Mouse (Mus musculus) bone marrow, adult 2 months (tissue): ENCODE measurements around the gene Gpr165. TPM values are rescaled to one million over a fixed set of nuclear protein-coding genes. Genes with fewer than 3 reads are reported as not detected.

Experiments
- H3K27ac ChIP-seq: fragments of 200-500 bp; 2 replicates; pipeline ENCODE4 v1.5.1; 2012; ENCODE audit warnings: low read depth, mild to moderate bottlenecking, control low read depth, inconsistent platforms, low read length; ENCODE audit not compliant: control insufficient read depth, poor library complexity, insufficient read depth
- H3K4me1 ChIP-seq: fragments of 200-500 bp; 2 replicates; pipeline ENCODE4 v1.6.1; 2011; ENCODE audit warnings: low read length; ENCODE audit not compliant: control insufficient read depth, insufficient read depth
- H3K4me3 ChIP-seq: fragments of 200-500 bp; replicated peaks from 2 replicates; pipeline ENCODE3; 2011; ENCODE audit warnings: mild to moderate bottlenecking, low read depth, low read length, control low read depth; ENCODE audit not compliant: control insufficient read depth
- CTCF ChIP-seq: fragments of 200-500 bp; IDR thresholded peaks from 2 replicates; pipeline ENCODE4 v1.5.1; 2011; ENCODE audit warnings: low read length, control low read depth; ENCODE audit not compliant: control insufficient read depth, insufficient read depth
- POLR2A ChIP-seq: fragments of 200-500 bp; IDR thresholded peaks from 2 replicates; pipeline ENCODE4 v1.6.1; 2011; ENCODE audit warnings: low read depth, mild to moderate bottlenecking, control low read depth, low read length, borderline replicate concordance; ENCODE audit not compliant: control insufficient read depth
- WGBS: fragments of 180-500 bp; shearing (Covaris S2); methylation state at CpG from one replicate; pipeline ENCODE4 v1.1.7; 2018; 5-methylcytosine and 5-hydroxymethylcytosine counted together
- polyA plus RNA-seq: library from polyadenylated mRNA; stranded (reverse); fragments of >200 nt; gene quantifications from 2 replicates; pipeline ENCODE4 v1.2.4, GENCODE M21; 2011; ENCODE audit warnings: low replicate concordance; ENCODE audit not compliant: missing spikeins, insufficient read depth, insufficient read length

The Gpr165 gene
- not detected in 2 replicates for polyA plus RNA-seq

- H3K4me3 ChIP-seq = no peak within 1 kb of the TSS
- no peaks in the 10 kb centered on the region for H3K4me1 ChIP-seq
- TF ChIP-seq POLR2A = no peak
- TF ChIP-seq CTCF = no peak
- H3K27ac ChIP-seq = no peak within 1 kb of the TSS; the same call in 1 of the 2 replicates
- 9% methylated on average over 16 of the region's 16 CpGs for WGBS
Measured at GRCm38 (mm10) chrX:96712907-96713774, at the start of gene Gpr165. Gpr165 (plus strand) TSS chrX:96713441.

GRCm38 (mm10) chrX:96674871-96675270 lies 38.4 kb upstream of the Gpr165 start:
- Histone ChIP-seq H3K27ac (no peak overlapping the region), H3K4me1 (no peaks in the 10 kb centered on the region), H3K4me3 (no peak overlapping the region)
- 69% methylated on average over 1 of the region's 1 CpGs for WGBS
- TF ChIP-seq POLR2A = no peak
- TF ChIP-seq CTCF = no peak
